Mouse (Mus musculus) testis, adult 2 months (tissue): ENCODE data around the gene Xrcc2.

Experiments
- CTCF ChIP-seq: fragments of 200-500 bp; IDR thresholded peaks from 2 replicates; pipeline ENCODE4 v1.5.1; 2012; ENCODE audit warnings: low read depth, mild to moderate bottlenecking, inconsistent platforms, low read length, moderate library complexity; ENCODE audit not compliant: control insufficient read depth, insufficient read depth, insufficient replicate concordance
- POLR2A ChIP-seq: fragments of 200-500 bp; IDR thresholded peaks from 2 replicates; pipeline ENCODE4 v1.6.1; 2012; ENCODE audit warnings: low read depth, mild to moderate bottlenecking, inconsistent platforms, low read length, moderate library complexity; ENCODE audit not compliant: control insufficient read depth

- TF ChIP-seq CTCF (no peak), POLR2A (no peak)
These were observed 48.7 kb upstream of the Xrcc2 start for GRCm38 (mm10) chr5:25754236-25754766.
